Mouse (Mus musculus) neural tube, embryonic 12.5 days (tissue): ENCODE results near the gene Slc8a3. TPM values are rescaled to one million over a fixed set of nuclear protein-coding genes. Genes with fewer than 3 reads are reported as not detected.
"Not testable (repeated sequence)": the region's sequence is repeated elsewhere in the genome, so short reads cannot be mapped to it uniquely, and the experiment has no call there.

Source experiments
- ATAC-seq: fragments of 200-750 bp; cut with Nextera tagmentation; 2 replicates; pipeline ENCODE4 v1.8.0; 2017; ENCODE audit warnings: low read depth, mild to moderate bottlenecking, moderate TSS enrichment, moderate library complexity; ENCODE audit not compliant: low FRiP score
- H3K27ac ChIP-seq: fragments of 300-500 bp; sonication (generic); 2 replicates; pipeline ENCODE4 v1.5.1; 2016
- H3K27me3 ChIP-seq: fragments of 300-500 bp; sonication (generic); replicated peaks from 2 replicates; pipeline ENCODE4 v1.6.1; 2016; ENCODE audit warnings: mild to moderate bottlenecking
- H3K36me3 ChIP-seq: fragments of 300-500 bp; sonication (generic); 2 replicates; pipeline ENCODE4 v1.6.1; 2016; ENCODE audit warnings: mild to moderate bottlenecking
- H3K4me1 ChIP-seq: fragments of 300-500 bp; sonication (generic); 2 replicates; pipeline ENCODE4 v1.6.1; 2016
- H3K4me2 ChIP-seq: fragments of 300-500 bp; sonication (generic); replicated peaks from 2 replicates; pipeline ENCODE4 v1.6.1; 2016; ENCODE audit warnings: mild to moderate bottlenecking
- H3K4me3 ChIP-seq: fragments of 300-500 bp; sonication (generic); 2 replicates; pipeline ENCODE4 v1.5.1; 2016
- H3K9ac ChIP-seq: fragments of 300-500 bp; sonication (generic); 2 replicates; pipeline ENCODE4 v1.6.1; 2016; ENCODE audit warnings: mild to moderate bottlenecking
- H3K9me3 ChIP-seq: fragments of 300-500 bp; sonication (generic); 2 replicates; pipeline ENCODE4 v1.6.1; 2016; ENCODE audit warnings: mild to moderate bottlenecking
- WGBS: fragments of 180-500 bp; shearing (Covaris S2); methylation state at CpG from one replicate; pipeline ENCODE4 v1.1.7; 2016; 5-methylcytosine and 5-hydroxymethylcytosine counted together
- polyA plus RNA-seq: library from polyadenylated mRNA; unstranded; fragments of >200 nt; fragmentation: Nextera tagmentation; extraction: Ambion mirVana; gene quantifications from 2 replicates; pipeline ENCODE4 v1.2.1, GENCODE M21; 2016

Gene Slc8a3
- 3.7 and 4.2 TPM in 2 replicates for polyA plus RNA-seq

- H3K9ac ChIP-seq: peak within 1 kb of the TSS; percentile 78
- H3K4me3 ChIP-seq: peak within 1 kb of the TSS; percentile 60
- peaks cover 23% of the 10 kb centered on the region for H3K4me1 ChIP-seq
- H3K27ac ChIP-seq: peak within 1 kb of the TSS; percentile 46; the same call in 1 of the 2 replicates
- H3K27me3 ChIP-seq: peaks cover 12% of the 10 kb centered on the region; the same call in 1 of the 2 replicates
- H3K36me3 ChIP-seq: no peaks in the 10 kb centered on the region
- under 1% methylated on average over 47 of the region's 47 CpGs for WGBS
- no peaks in the 10 kb centered on the region for H3K9me3 ChIP-seq
- H3K4me2 ChIP-seq: peak within 1 kb of the TSS; percentile 93
- peak; percentile 78 for ATAC-seq
Observed at GRCm38 (mm10) chr12:81332875-81333421, at the start of gene Slc8a3. Gene Slc8a3 (minus strand): TSS chr12:81333180.

- ATAC-seq, H3K27me3 ChIP-seq, H3K27ac ChIP-seq, H3K36me3 ChIP-seq, H3K4me1 ChIP-seq, H3K4me2 ChIP-seq, H3K9me3 ChIP-seq, H3K9ac ChIP-seq, H3K4me3 ChIP-seq: not testable (repeated sequence)
- WGBS: 79% methylated on average over 1 of the region's 1 CpGs
Observed at GRCm38 (mm10) chr12:81379364-81379763, 46.4 kb upstream of the Slc8a3 start, which contains the start of gene Gm4787. Gene Gm4787 (minus strand): TSS chr12:81379464.

GRCm38 (mm10) chr12:81333841-81334240 lies 861 bp upstream of the Slc8a3 start:
- H3K9me3 ChIP-seq: no peaks in the 10 kb centered on the region
- H3K4me1 ChIP-seq: peaks cover 23% of the 10 kb centered on the region
- ATAC-seq: no peak
- peaks cover 12% of the 10 kb centered on the region; the same call in 1 of the 2 replicates for H3K27me3 ChIP-seq
- 0 out of 2 replicates have a peak overlapping the region, but pooled peaks have one; percentile 78 for H3K9ac ChIP-seq
- no peak overlapping the region for H3K27ac ChIP-seq
- H3K4me3 ChIP-seq: 0 out of 2 replicates have a peak overlapping the region, but pooled peaks have one; percentile 60
- 75% methylated on average over 5 of the region's 5 CpGs for WGBS
- peak overlapping the region; percentile 93 for H3K4me2 ChIP-seq
- H3K36me3 ChIP-seq: no peaks in the 10 kb centered on the region

DNA sequence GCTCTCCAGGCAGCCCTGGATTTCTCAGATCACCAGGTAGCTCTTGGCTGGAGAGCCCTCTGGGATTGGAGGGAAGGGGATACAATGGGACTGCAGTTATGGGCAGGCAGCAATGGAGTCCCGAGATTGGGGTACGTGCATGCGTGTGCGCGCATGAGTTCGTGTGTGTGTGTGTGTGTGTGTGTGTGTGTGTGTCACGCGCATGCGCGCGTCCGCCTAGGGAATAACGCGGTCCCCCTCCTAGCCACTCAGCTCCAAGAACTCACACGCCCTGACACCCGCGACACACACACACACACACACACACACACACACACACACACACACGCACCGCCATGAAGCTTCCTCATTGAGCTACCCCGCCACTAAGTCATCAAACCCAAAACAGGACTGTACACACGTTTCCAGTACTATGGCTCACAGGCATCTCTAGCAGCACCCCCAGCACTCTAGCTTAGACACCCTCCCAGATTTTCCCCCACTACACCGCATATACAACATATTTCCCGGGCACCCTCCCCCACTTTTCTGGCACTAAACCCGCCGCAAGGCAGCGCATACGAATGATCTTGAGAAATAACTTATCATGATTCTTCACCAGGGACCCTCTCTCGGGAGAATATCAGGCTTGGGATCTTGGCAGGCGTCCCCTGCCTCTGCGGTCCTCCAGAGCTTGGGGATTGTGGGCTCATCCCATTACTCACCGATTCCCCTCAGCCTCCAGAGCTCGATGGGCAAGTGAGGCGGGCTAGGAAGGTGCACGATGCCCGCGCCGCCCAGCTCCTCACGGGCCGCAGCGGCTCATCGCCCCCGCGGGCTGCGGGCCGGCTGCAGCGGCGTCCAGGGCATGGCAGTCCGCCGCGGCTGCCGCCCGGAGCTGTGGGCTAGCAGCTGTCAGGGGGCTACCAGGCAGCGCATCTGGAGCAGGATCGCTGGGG lies 774 bp downstream of the Slc8a3 start:
- under 1% methylated on average over 46 of the region's 54 CpGs for WGBS
- peak; percentile 76 for ATAC-seq
- H3K27me3 ChIP-seq: peaks cover 12% of the 10 kb centered on the region; the same call in 1 of the 2 replicates
- H3K36me3 ChIP-seq: no peaks in the 10 kb centered on the region
- peak overlapping the region; percentile 46; the same call in 1 of the 2 replicates for H3K27ac ChIP-seq
- peak overlapping the region; percentile 60 for H3K4me3 ChIP-seq
- no peaks in the 10 kb centered on the region for H3K9me3 ChIP-seq
- H3K4me1 ChIP-seq: peaks cover 23% of the 10 kb centered on the region
- H3K9ac ChIP-seq: peak overlapping the region; percentile 78
- H3K4me2 ChIP-seq: peak overlapping the region; percentile 93

DNA sequence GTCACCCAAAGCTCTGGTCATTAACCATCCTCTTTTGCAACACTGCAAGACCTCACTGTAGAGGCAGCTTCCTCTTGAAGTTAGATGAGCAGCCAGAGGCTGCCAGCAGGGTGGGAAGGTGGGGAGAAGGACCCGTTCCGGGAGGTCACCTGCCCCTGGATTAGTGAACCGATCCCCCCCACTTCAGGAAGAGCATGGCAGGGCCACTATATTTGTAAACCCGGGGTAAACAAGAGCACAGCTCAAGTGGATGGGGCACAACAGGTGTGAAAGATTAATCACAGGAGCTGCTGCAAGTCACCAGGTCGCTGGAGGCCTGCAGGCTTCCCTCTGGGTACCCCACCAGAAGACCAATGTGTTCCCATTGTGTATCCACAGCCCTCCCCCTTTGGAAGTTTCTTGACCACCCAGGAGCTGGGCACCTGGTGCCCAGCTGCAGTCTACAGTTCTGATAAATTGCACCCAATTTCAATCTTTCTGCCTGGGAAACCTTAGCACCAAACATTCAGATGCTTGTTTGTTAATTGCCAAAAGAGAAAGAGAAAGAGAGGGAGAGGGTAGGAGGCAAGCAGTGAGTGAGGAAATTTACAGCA lies 1.8 kb downstream of the Slc8a3 start:
- H3K4me3 ChIP-seq: no peak overlapping the region; the same call in 1 of the 2 replicates
- H3K27me3 ChIP-seq: peaks cover 12% of the 10 kb centered on the region; the same call in 1 of the 2 replicates
- H3K4me1 ChIP-seq: peaks cover 23% of the 10 kb centered on the region
- peak overlapping the region; percentile 93 for H3K4me2 ChIP-seq
- H3K27ac ChIP-seq: no peak overlapping the region
- H3K9ac ChIP-seq: no peak overlapping the region
- H3K9me3 ChIP-seq: no peaks in the 10 kb centered on the region
- H3K36me3 ChIP-seq: no peaks in the 10 kb centered on the region
- 39% methylated on average over 5 of the region's 5 CpGs for WGBS
- ATAC-seq: no peak

- Histone ChIP-seq H3K27ac (no peak overlapping the region), H3K27me3 (no peaks in the 10 kb centered on the region), H3K4me2 (no peak overlapping the region), H3K4me3 (no peak overlapping the region), H3K9me3 (no peaks in the 10 kb centered on the region), H3K36me3 (no peaks in the 10 kb centered on the region), H3K9ac (no peak overlapping the region), H3K4me1 (no peaks in the 10 kb centered on the region; the same call in 1 of the 2 replicates)
- no peak for ATAC-seq
- 90% methylated on average over 3 of the region's 3 CpGs for WGBS
Observed at GRCm38 (mm10) chr12:81324991-81325390, 8.0 kb downstream of the Slc8a3 start.

DNA sequence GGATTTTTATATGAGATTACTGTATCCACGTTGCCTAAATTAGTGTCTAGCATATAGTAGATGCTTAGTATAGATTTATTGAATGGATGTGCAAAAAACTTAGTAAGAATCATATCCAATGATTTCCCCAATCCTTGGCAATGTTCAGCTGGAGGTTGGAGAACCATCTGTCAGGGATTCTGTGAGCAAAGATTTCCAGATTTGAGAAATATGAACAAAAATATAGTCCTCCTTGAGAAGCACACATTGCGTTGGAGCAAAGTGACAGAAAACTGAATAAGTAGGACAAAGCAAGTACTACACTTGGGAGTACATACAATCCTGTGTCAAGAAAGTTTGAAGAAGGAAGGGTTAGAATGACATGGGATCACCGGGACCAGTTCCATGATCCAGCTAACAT lies 8.9 kb downstream of the Slc8a3 start:
- ATAC-seq: no peak
- Histone ChIP-seq H3K27ac (no peak overlapping the region), H3K4me3 (no peak overlapping the region), H3K4me1 (no peaks in the 10 kb centered on the region; the same call in 1 of the 2 replicates), H3K9ac (no peak overlapping the region), H3K36me3 (no peaks in the 10 kb centered on the region), H3K9me3 (no peaks in the 10 kb centered on the region), H3K27me3 (no peaks in the 10 kb centered on the region), H3K4me2 (no peak overlapping the region)
- WGBS: 90% methylated on average over 3 of the region's 3 CpGs

- WGBS: 84% methylated on average over 1 of the region's 1 CpGs
Observed at GRCm38 (mm10) chr12:81321021-81321420, 12.0 kb downstream of the Slc8a3 start.

DNA sequence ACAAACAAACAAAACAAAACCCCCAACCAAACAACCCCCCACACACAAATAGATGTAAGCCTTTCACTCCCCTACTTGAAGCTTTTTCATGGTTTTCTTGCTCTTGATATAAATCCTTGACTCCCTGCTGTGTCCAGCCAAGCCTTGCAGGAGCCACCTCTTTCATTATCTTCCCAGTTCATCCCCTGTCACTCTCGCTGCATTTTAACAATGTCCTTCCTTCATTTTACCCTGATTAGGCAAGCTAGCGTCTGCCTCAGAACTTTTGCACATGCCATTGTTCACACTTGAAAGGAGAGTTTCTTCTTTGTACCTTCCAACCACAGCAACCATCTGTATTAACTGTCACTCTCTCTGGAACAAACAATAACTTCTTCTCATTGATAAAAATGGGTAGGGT lies 15.2 kb downstream of the Slc8a3 start:
- Histone ChIP-seq H3K9ac (no peak overlapping the region), H3K4me3 (no peak overlapping the region), H3K36me3 (no peaks in the 10 kb centered on the region), H3K27ac (no peak overlapping the region), H3K27me3 (no peaks in the 10 kb centered on the region), H3K4me2 (no peak overlapping the region), H3K4me1 (no peaks in the 10 kb centered on the region; the same call in 1 of the 2 replicates), H3K9me3 (no peaks in the 10 kb centered on the region)
- no peak for ATAC-seq
- 9% methylated on average over 2 of the region's 2 CpGs for WGBS

More at GRCm38 (mm10) chr12:81321021-81321420, 12.0 kb downstream of the Slc8a3 start:
- ATAC-seq: no peak
- Histone ChIP-seq H3K27ac (no peak overlapping the region), H3K4me2 (no peak overlapping the region), H3K9me3 (no peaks in the 10 kb centered on the region), H3K27me3 (no peaks in the 10 kb centered on the region), H3K4me1 (no peaks in the 10 kb centered on the region; the same call in 1 of the 2 replicates), H3K36me3 (no peaks in the 10 kb centered on the region), H3K9ac (no peak overlapping the region), H3K4me3 (no peak overlapping the region)

- WGBS: 94% methylated on average over 5 of the region's 5 CpGs
- Histone ChIP-seq H3K4me1 (no peaks in the 10 kb centered on the region; the same call in 1 of the 2 replicates), H3K27ac (no peak overlapping the region), H3K36me3 (no peaks in the 10 kb centered on the region), H3K4me3 (no peak overlapping the region), H3K27me3 (no peaks in the 10 kb centered on the region), H3K9me3 (no peaks in the 10 kb centered on the region), H3K4me2 (no peak overlapping the region), H3K9ac (no peak overlapping the region)
- ATAC-seq: no peak
Observed at GRCm38 (mm10) chr12:81315953-81316352, 17.0 kb downstream of the Slc8a3 start.

DNA sequence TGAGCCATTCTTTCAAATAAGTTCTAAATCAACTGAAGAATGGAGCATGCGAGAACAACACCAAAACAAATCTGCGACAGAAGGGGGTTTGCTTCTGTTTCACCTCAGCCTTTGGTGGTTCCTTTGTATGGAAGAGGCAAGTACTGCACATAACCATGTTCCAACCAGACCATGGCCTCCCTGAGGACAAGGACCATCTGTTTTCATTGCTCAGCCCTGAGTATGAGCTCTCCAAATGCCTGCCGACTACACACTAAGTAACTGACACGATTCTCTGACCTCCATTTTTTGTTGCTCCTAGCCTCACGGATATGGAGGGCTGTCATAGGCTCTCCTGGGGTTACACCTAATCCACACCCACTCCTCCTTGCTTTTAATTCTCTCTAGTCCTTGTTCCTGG lies 29.4 kb downstream of the Slc8a3 start:
- WGBS: 82% methylated on average over 5 of the region's 5 CpGs
- Histone ChIP-seq H3K9ac (no peak overlapping the region), H3K4me2 (no peak overlapping the region), H3K4me1 (no peaks in the 10 kb centered on the region), H3K27me3 (no peaks in the 10 kb centered on the region), H3K36me3 (no peaks in the 10 kb centered on the region), H3K27ac (no peak overlapping the region), H3K9me3 (no peaks in the 10 kb centered on the region), H3K4me3 (no peak overlapping the region)
- ATAC-seq: no peak

DNA sequence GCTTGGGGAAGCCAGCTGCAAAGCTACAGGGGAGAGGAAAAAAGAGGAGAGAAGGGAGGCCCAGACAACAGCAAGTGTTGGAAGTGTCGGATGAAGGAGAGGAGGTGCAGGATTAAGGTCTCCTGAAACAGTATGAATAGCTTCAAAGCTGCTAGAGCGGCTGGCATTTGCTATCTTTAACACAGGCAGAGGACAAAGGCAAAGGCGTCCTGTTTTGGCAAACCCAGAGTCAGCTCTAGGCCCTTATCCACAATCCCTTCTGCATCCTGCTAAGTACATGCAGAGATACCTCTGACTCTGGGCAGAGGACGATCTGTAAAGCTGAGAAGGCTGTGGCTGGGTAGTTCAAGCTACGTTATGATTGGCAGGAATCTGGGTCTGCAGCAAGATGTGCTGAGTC lies 38.4 kb downstream of the Slc8a3 start:
- no peak for ATAC-seq
- H3K4me2 ChIP-seq: no peak overlapping the region
- H3K9ac ChIP-seq: no peak overlapping the region
- H3K4me3 ChIP-seq: no peak overlapping the region
- H3K27ac ChIP-seq: no peak overlapping the region
- H3K9me3 ChIP-seq: no peaks in the 10 kb centered on the region
- H3K27me3 ChIP-seq: no peaks in the 10 kb centered on the region
- 60% methylated on average over 5 of the region's 5 CpGs for WGBS
- H3K36me3 ChIP-seq: no peaks in the 10 kb centered on the region
- H3K4me1 ChIP-seq: no peaks in the 10 kb centered on the region
